Mouse (Mus musculus) midbrain, embryonic 16.5 days (tissue): ENCODE results near the gene Faim. TPM values are rescaled to one million over a fixed set of nuclear protein-coding genes. Genes with fewer than 3 reads are reported as not detected.

Experiments
- ATAC-seq: fragments of 200-750 bp; cut with Nextera tagmentation; 2 replicates; pipeline ENCODE4 v1.8.0; 2017; ENCODE audit warnings: moderate TSS enrichment
- H3K27ac ChIP-seq: fragments of 300-500 bp; sonication (generic); 2 replicates; pipeline ENCODE4 v1.5.1; 2014; ENCODE audit warnings: mild to moderate bottlenecking, low read length, mixed read lengths
- H3K27me3 ChIP-seq: fragments of 300-500 bp; sonication (generic); 2 replicates; pipeline ENCODE4 v1.6.1; 2014; ENCODE audit warnings: low read depth, low read length, mixed read lengths; ENCODE audit not compliant: control insufficient read depth, insufficient read depth
- H3K36me3 ChIP-seq: fragments of 300-500 bp; sonication (generic); 2 replicates; pipeline ENCODE4 v1.6.1; 2014; ENCODE audit warnings: mild to moderate bottlenecking, low read length, moderate library complexity, mixed read lengths; ENCODE audit not compliant: control insufficient read depth, insufficient read depth
- H3K4me1 ChIP-seq: fragments of 300-500 bp; sonication (generic); 2 replicates; pipeline ENCODE4 v1.6.1; 2014; ENCODE audit warnings: mild to moderate bottlenecking, low read length, mixed read lengths; ENCODE audit not compliant: control insufficient read depth, insufficient read depth
- H3K4me2 ChIP-seq: fragments of 300-500 bp; sonication (generic); 2 replicates; pipeline ENCODE4 v1.6.1; 2014; ENCODE audit warnings: mild to moderate bottlenecking, low read length, mixed read lengths
- H3K4me3 ChIP-seq: fragments of 300-500 bp; sonication (generic); 2 replicates; pipeline ENCODE4 v1.5.1; 2014; ENCODE audit warnings: low read depth, mild to moderate bottlenecking, low read length, moderate library complexity, mixed read lengths
- H3K9ac ChIP-seq: fragments of 300-500 bp; sonication (generic); 2 replicates; pipeline ENCODE4 v1.6.1; 2014; ENCODE audit warnings: low read depth, low read length, mixed read lengths
- H3K9me3 ChIP-seq: fragments of 300-500 bp; sonication (generic); replicated peaks from 2 replicates; pipeline ENCODE4 v1.6.1; 2014; ENCODE audit warnings: mild to moderate bottlenecking, low read length, mixed read lengths; ENCODE audit not compliant: control insufficient read depth, poor library complexity, severe bottlenecking
- WGBS: fragments of 180-500 bp; shearing (Covaris S2); extraction: QIAGEN DNeasy Blood & Tissue Kit; methylation state at CpG from one replicate; pipeline ENCODE4 v1.1.7; 2014; 5-methylcytosine and 5-hydroxymethylcytosine counted together
- polyA plus RNA-seq: library from polyadenylated mRNA; unstranded; fragments of >200 nt; fragmentation: Nextera tagmentation; extraction: Ambion mirVana; gene quantifications from 2 replicates; pipeline ENCODE4 v1.2.1, GENCODE M21; 2015

Gene Faim
- polyA plus RNA-seq, 1 experiment from 2014 or later: 118 TPM

GRCm38 (mm10) chr9:98994103-98994502, 7.9 kb downstream of the Faim start:
- H3K36me3 ChIP-seq: peaks cover 13% of the 10 kb centered on the region
- no peaks in the 10 kb centered on the region for H3K4me1 ChIP-seq
- WGBS: 87% methylated on average over 4 of the region's 4 CpGs
- no peak overlapping the region for H3K4me2 ChIP-seq
- no peak overlapping the region for H3K27ac ChIP-seq
- H3K4me3 ChIP-seq: no peak overlapping the region
- no peak for ATAC-seq
- no peak overlapping the region for H3K9ac ChIP-seq
- no peaks in the 10 kb centered on the region for H3K9me3 ChIP-seq
- no peaks in the 10 kb centered on the region for H3K27me3 ChIP-seq

GRCm38 (mm10) chr9:98999881-99000339, 13.7 kb downstream of the Faim start:
- Histone ChIP-seq H3K4me2 (no peak overlapping the region), H3K9me3 (no peaks in the 10 kb centered on the region), H3K36me3 (peaks cover 22% of the 10 kb centered on the region), H3K4me1 (no peaks in the 10 kb centered on the region), H3K27ac (no peak overlapping the region), H3K9ac (no peak overlapping the region), H3K27me3 (no peaks in the 10 kb centered on the region), H3K4me3 (no peak overlapping the region)
- WGBS: 84% methylated on average over 9 of the region's 9 CpGs
- no peak for ATAC-seq

- no peaks in the 10 kb centered on the region for H3K27me3 ChIP-seq
- H3K4me3 ChIP-seq: no peak overlapping the region
- ATAC-seq: no peak
- 89% methylated on average over 6 of the region's 6 CpGs for WGBS
- H3K4me2 ChIP-seq: no peak overlapping the region
- H3K9ac ChIP-seq: no peak overlapping the region
- no peaks in the 10 kb centered on the region for H3K4me1 ChIP-seq
- H3K27ac ChIP-seq: no peak overlapping the region
- no peaks in the 10 kb centered on the region for H3K9me3 ChIP-seq
- H3K36me3 ChIP-seq: peaks cover 23% of the 10 kb centered on the region
These were observed 15.2 kb downstream of the Faim start for GRCm38 (mm10) chr9:99001326-99001725.

GRCm38 (mm10) chr9:99009069-99009897, 23.1 kb downstream of the Faim start:
- Histone ChIP-seq H3K36me3 (peaks cover 8% of the 10 kb centered on the region), H3K9me3 (no peaks in the 10 kb centered on the region), H3K9ac (no peak overlapping the region), H3K4me3 (no peak overlapping the region), H3K4me1 (no peaks in the 10 kb centered on the region), H3K27ac (no peak overlapping the region), H3K27me3 (no peaks in the 10 kb centered on the region), H3K4me2 (no peak overlapping the region)
- 83% methylated on average over 12 of the region's 12 CpGs for WGBS
- ATAC-seq: no peak

GRCm38 (mm10) chr9:99009898-99010199, 23.7 kb downstream of the Faim start:
- Histone ChIP-seq H3K9me3 (no peaks in the 10 kb centered on the region), H3K9ac (no peak overlapping the region), H3K4me1 (no peaks in the 10 kb centered on the region), H3K27ac (no peak overlapping the region), H3K4me3 (no peak overlapping the region), H3K27me3 (no peaks in the 10 kb centered on the region), H3K4me2 (no peak overlapping the region), H3K36me3 (peaks cover 8% of the 10 kb centered on the region)
- no peak for ATAC-seq
- WGBS: 96% methylated on average over 3 of the region's 3 CpGs

- no peak for ATAC-seq
- no peak overlapping the region for H3K27ac ChIP-seq
These were observed 30.1 kb downstream of the Faim start for GRCm38 (mm10) chr9:99016301-99016700.

GRCm38 (mm10) chr9:99016759-99017158, 30.6 kb downstream of the Faim start:
- no peaks in the 10 kb centered on the region for H3K27me3 ChIP-seq
- no peak overlapping the region for H3K4me3 ChIP-seq
- H3K4me2 ChIP-seq: no peak overlapping the region
- no peaks in the 10 kb centered on the region for H3K4me1 ChIP-seq
- H3K9me3 ChIP-seq: no peaks in the 10 kb centered on the region
- H3K9ac ChIP-seq: no peak overlapping the region
- no peak for ATAC-seq
- 86% methylated on average over 3 of the region's 3 CpGs for WGBS
- H3K27ac ChIP-seq: no peak overlapping the region
- H3K36me3 ChIP-seq: no peaks in the 10 kb centered on the region

More at GRCm38 (mm10) chr9:99016301-99016700, 30.1 kb downstream of the Faim start:
- no peak overlapping the region for H3K4me3 ChIP-seq
- H3K4me1 ChIP-seq: no peaks in the 10 kb centered on the region
- H3K4me2 ChIP-seq: no peak overlapping the region
- H3K9me3 ChIP-seq: no peaks in the 10 kb centered on the region
- H3K9ac ChIP-seq: no peak overlapping the region
- no peaks in the 10 kb centered on the region for H3K27me3 ChIP-seq
- WGBS: 66% methylated on average over 3 of the region's 3 CpGs
- no peaks in the 10 kb centered on the region for H3K36me3 ChIP-seq

- Histone ChIP-seq H3K4me1 (no peaks in the 10 kb centered on the region), H3K27me3 (no peaks in the 10 kb centered on the region), H3K9me3 (no peaks in the 10 kb centered on the region), H3K9ac (no peak overlapping the region), H3K4me2 (no peak overlapping the region), H3K4me3 (no peak overlapping the region), H3K36me3 (no peaks in the 10 kb centered on the region), H3K27ac (no peak overlapping the region)
- WGBS: 82% methylated on average over 6 of the region's 6 CpGs
- ATAC-seq: no peak
These were observed 31.5 kb downstream of the Faim start for GRCm38 (mm10) chr9:99017679-99018078.

GRCm38 (mm10) chr9:99021166-99021565, 35.0 kb downstream of the Faim start:
- no peak overlapping the region for H3K9ac ChIP-seq
- H3K36me3 ChIP-seq: no peaks in the 10 kb centered on the region
- no peaks in the 10 kb centered on the region for H3K27me3 ChIP-seq
- H3K27ac ChIP-seq: no peak overlapping the region
- no peaks in the 10 kb centered on the region for H3K4me1 ChIP-seq
- H3K9me3 ChIP-seq: no peaks in the 10 kb centered on the region
- ATAC-seq: no peak
- H3K4me2 ChIP-seq: no peak overlapping the region
- H3K4me3 ChIP-seq: no peak overlapping the region
- WGBS: 19% methylated on average over 5 of the region's 5 CpGs
